Mouse (Mus musculus): ENCODE results near the gene Rptor.
A peak's percentile ranks its signal among the peaks of the same experiment; 100 is the strongest.

Rptor gene

GRCm38 (mm10) chr11:119821514-119821913 lies 218.8 kb downstream of the Rptor start:
- no peak for DNase-seq

DNA sequence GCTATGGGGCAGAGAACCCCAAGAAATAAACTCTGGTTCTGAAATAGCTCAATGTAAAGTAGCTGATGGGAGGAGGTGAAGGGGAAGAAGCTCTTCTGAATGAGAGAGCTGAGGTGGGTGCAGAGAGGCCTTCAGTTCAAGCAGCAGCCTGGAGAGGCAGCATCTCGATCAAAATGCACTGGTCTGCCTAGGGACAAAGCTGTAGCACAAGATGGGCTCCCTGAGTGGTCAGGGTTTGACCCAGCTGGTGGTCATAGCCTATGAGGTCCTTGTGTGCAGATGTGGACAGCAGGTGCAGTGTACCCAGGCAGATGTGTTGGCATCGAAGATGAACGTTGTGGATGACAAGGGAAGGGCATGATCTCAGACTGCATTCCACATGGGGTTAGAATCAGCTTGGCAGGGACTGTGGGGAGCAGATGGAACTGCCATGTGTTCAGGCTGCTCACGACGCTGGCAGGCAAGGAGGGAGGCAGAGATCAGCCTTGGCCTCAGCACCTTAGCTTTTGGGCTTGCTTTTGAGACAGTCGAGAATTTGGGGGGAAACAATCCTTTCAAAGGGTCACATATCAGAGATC lies 221.5 kb downstream of the Rptor start:
- peak; percentile 90 for DNase-seq

- DNase-seq, result peak; percentile 74
Observed at GRCm38 (mm10) chr11:119825783-119826182, 223.1 kb downstream of the Rptor start.

GRCm38 (mm10) chr11:119826239-119826638 lies 223.5 kb downstream of the Rptor start:
- DNase-seq, result no peak

GRCm38 (mm10) chr11:119829116-119829515 lies 226.4 kb downstream of the Rptor start:
- DNase-seq, result no peak

- no peak for DNase-seq
Observed at GRCm38 (mm10) chr11:119831682-119832081, 229.0 kb downstream of the Rptor start.

DNA sequence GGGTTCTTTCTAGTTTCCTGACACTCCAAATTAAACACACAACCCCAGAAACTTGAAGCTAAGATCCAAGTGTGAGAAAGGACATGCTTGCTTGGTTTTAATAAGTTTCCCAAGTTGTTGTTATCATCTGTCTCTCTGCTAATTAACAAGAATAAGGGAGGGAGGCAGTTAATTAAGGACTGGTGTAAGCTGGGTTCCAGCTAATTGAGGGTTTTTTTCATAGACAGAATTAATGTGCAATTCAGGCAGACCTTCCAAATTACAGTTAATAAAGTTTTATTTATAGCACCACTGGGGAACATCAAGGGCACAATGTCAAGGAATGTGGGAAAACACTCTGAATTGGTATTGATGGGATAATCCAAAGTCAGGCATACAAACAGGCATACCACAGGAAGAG lies 230.6 kb downstream of the Rptor start:
- no peak for DNase-seq

DNA sequence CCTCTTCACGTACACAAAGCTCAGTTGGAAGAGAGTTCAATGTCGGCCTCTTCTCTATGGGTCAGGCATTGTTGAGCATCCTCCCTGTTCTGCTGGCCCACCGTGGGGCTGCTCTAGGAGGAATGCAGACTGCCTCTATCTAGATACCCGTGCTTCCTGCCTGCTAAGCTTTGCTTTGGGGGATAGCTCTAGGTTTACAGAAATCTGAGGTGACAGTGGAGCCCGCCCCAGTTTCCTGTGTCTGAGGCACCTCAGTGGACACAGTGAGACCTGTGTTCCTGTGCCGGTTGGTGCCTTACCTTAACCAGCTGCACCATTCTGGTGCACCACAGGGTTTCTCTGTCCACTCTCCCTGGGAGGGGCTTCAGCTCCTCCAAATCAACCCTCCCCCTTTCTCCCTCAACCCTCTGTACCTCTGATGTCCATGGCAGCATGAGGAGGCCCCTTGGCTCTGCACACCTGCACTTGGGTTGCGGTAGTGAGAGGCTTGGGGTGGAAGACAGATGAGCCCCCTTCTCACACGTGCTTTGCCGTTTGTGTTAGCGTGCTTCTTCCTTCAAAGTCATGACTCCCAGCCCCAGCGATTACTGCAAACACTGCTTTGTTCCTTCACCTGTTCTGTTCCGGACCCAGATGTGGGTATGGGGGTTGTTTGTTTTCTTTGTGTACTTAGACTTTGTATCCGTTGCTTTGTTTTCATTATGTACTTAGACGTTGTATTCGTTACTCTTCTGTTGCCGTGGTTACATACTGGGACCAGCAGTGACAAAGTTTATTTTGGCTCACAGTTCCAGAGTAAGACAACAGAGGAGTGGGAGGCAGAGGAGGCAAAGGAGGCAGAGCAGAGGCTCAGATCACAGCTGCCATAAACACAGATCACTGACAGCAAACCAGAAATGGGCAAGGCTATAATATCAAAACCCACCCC lies 231.4 kb downstream of the Rptor start:
- DNase-seq, result no peak

GRCm38 (mm10) chr11:119836326-119836725 lies 233.6 kb downstream of the Rptor start:
- no peak for DNase-seq

GRCm38 (mm10) chr11:119837786-119838185 lies 235.1 kb downstream of the Rptor start:
- DNase-seq, result peak; percentile 61

- DNase-seq, result peak; percentile 75
Observed at GRCm38 (mm10) chr11:119839411-119840342, 237.0 kb downstream of the Rptor start.

DNA sequence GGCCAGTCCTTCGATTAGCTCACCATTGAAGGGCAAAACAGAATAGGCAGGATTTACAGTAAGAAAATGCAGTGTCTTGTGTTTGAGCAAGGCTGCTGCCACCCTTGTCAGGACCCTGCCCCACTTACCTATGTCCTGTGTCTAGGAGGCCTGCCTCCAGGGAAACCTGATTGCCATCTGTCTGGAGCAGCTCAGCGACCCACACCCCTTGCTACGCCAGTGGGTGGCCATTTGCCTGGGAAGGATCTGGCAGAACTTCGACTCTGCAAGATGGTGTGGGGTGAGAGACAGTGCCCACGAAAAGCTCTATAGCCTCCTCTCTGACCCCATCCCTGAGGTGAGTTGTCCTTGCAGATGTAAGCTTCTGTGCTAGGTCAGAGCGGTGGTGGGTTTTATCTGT lies 243.9 kb downstream of the Rptor start:
- DNase-seq, result no peak

GRCm38 (mm10) chr11:119847076-119847475 lies 244.4 kb downstream of the Rptor start:
- no peak for DNase-seq

DNA sequence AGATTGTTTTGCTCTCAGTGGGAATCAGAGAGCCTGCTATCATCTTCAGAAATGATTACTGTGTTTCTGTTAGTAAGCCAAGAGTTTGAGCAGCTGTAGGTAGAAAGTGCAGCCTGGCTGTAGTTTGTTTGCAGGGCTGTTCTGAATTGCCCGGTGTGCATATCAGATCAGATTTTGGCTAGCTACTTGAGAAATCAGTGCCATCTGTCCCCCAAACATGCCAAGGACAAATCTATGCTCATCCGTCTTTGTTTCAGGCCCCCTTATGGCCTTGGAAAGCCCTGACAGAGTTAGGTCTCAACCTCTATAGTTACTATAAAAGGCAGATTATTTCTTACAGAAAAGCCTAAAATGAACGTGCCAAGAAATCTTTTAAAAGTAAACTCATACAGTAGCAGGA lies 244.9 kb downstream of the Rptor start:
- DNase-seq, result peak; percentile 74

DNA sequence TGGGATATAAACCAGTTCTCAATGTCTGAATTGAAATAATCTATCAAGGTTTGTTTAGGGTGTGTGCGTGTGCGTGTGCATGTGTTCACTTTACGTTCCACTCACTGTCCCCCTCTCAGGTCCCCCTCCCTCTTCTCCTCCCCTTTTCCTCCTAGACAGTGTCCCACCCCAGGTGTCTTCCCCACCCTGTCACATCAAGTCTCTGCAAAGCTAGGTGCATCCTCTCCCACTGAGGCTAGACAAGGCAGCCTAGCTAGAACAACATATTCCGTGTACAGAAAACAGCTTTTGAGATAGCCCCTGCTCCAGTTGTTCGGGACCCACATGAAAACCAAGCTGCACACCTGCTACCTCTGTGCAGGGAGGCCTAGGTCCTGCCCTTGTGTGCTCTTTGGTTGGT lies 245.5 kb downstream of the Rptor start:
- no peak for DNase-seq

DNA sequence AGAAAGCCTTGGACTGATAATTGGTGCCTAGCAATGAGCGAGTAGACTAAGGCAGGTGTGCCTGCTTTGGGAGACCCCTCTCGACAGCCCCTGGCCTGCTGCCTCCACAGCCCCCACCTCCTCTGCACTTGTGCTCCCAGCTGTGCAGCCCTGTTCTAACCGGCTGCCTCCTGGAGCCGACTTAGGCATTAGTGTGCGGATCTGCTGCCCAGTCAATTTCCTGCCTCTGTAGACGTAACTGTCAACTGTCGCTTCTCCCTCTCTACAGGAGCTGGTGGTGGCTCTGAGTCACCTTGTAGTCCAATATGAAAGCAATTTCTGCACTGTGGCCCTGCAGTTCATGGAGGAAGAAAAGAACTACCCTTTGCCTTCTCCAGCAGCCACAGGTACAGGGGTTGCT lies 253.3 kb downstream of the Rptor start:
- no peak for DNase-seq

- no peak for DNase-seq
Observed at GRCm38 (mm10) chr11:119862523-119863299, 260.0 kb downstream of the Rptor start.

DNA sequence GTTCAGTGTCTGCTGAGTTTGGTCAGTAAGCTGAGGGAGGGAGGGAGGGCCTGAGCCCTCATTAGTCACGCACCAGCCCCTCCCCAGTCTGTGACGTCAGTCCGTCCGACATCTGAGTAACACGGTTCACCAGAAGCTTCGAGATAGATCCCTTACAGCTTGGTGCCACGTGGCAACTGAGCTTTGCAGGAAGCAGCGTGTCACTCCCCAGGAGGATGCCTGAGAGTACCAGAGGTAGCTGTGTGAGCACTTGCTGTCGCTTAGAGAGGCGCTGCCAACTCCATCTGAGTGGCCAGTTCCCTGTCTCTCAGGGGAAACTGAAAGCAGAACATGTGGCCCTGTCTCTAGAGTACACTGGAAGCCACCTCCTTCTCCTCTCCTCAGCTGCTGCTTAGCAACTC lies 260.7 kb downstream of the Rptor start:
- no peak for DNase-seq

GRCm38 (mm10) chr11:119866837-119867236 lies 264.1 kb downstream of the Rptor start:
- DNase-seq, result no peak

GRCm38 (mm10) chr11:119868138-119868537 lies 265.4 kb downstream of the Rptor start:
- no peak for DNase-seq

- DNase-seq, result no peak
Observed at GRCm38 (mm10) chr11:119868556-119868955, 265.9 kb downstream of the Rptor start.

DNA sequence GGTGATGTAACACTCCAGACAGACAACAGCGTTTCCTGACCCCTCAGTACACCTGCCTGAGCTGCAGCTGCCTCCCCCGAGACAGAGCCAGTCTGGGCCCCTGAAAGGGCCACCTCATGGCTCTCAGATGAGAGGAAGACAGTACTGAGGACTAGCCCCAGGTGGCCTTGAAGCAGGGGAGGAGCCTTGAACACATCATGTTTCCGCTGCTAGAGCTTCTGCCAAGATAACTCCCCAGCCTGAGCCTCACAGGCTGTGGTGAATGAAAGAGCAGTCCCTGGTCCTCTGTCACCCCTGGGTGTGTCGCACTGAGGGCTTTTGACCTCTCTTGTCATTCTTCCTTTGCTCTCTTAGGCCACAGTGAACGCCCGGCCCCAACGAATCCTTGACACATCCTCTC lies 268.4 kb downstream of the Rptor start:
- DNase-seq, result no peak

Data from cerebellum, adult 11-12 months (tissue).